Comparison of ENCODE assay signal across 11 mouse cellular contexts in genomic region chr16:92288778-92289177, GRCm38 (mm10). TPM values are rescaled to one million over a fixed set of nuclear protein-coding genes. Genes with fewer than 3 reads are reported as not detected.
DNase-seq lines count a peak whose midpoint lies in the region; ATAC-seq lines count a peak whose summit lies in the region.
"Had no signal": no experiment of that assay in that cellular context is flagged by ENCODE, and none has a peak within 500 bp of the region (broad histone marks: within the 10 kb centered on the region; RNA-seq: fewer than 3 reads in every experiment).

No protein-coding gene starts in this region.

- H3K4me2 ChIP-seq in kidney, embryonic 16.5 days (replicated peaks; ENCODE audit: low read depth, low read length): no peak overlapping the region
- H3K4me2 ChIP-seq: limb, embryonic 15.5 days; neural tube, embryonic 12.5 days had no signal

- no peaks in the 10 kb centered on the region for H3K9me3 ChIP-seq in kidney, embryonic 16.5 days (ENCODE audit: low read length)
- H3K9me3 ChIP-seq: limb, embryonic 15.5 days; neural tube, embryonic 12.5 days had no signal

- no peaks in the 10 kb centered on the region for H3K27me3 ChIP-seq in kidney, embryonic 16.5 days (ENCODE audit: insufficient read depth, low read length)
- H3K27me3 ChIP-seq: limb, embryonic 15.5 days; neural tube, embryonic 12.5 days had no signal

- H3K9ac ChIP-seq in kidney, embryonic 16.5 days (replicated peaks; ENCODE audit: low read length): no peak overlapping the region
- H3K9ac ChIP-seq: limb, embryonic 15.5 days; neural tube, embryonic 12.5 days had no signal

- peak; percentile 62 to 64 for DNase-seq in cerebellum, postnatal 10 days
- no peak for DNase-seq in cerebellum, adult 18-20 months
- peak; percentile 23 for DNase-seq in kidney, adult 8-10 months
- DNase-seq in right cerebral cortex, postnatal 10 days (ENCODE audit: low spot score in 2 of 2): peak; percentile 55 to 70
- DNase-seq in right cerebral cortex, postnatal 25 days: no peak
- DNase-seq in T-cell, adult 2 months (ENCODE audit: low spot score): no peak
- DNase-seq in ovary, postnatal 14 days (ENCODE audit: low spot score): no peak
- DNase-seq: thymus, postnatal 36 days had no signal

- no peaks in the 10 kb centered on the region for H3K36me3 ChIP-seq in kidney, embryonic 16.5 days (ENCODE audit: insufficient read depth, low read length)
- H3K36me3 ChIP-seq: limb, embryonic 15.5 days; neural tube, embryonic 12.5 days had no signal

- WGBS in kidney, embryonic 16.5 days: 74% methylated on average over 9 of the region's 9 CpGs

- H3K4me3 ChIP-seq in kidney, embryonic 16.5 days (ENCODE audit: low read length): no peak overlapping the region
- H3K4me3 ChIP-seq: limb, embryonic 15.5 days; neural tube, embryonic 12.5 days had no signal

- no peak overlapping the region for H3K27ac ChIP-seq in kidney, embryonic 16.5 days (ENCODE audit: low read length)
- H3K27ac ChIP-seq: limb, embryonic 15.5 days; neural tube, embryonic 12.5 days had no signal

- no peaks in the 10 kb centered on the region for H3K4me1 ChIP-seq in kidney, embryonic 16.5 days (ENCODE audit: insufficient read depth, low read length)
- H3K4me1 ChIP-seq: neural tube, embryonic 12.5 days had no signal

- ATAC-seq in kidney, embryonic 16.5 days (ENCODE audit: low FRiP score, low TSS enrichment): no peak

RNA-seq across cellular contexts. Expression of gene Kcne2, which starts 3.4 kb away (rescaled TPM):
- 0.21 TPM in 1 of 2 replicates, not detected in the other for polyA plus RNA-seq in kidney, embryonic 16.5 days (2015; fragmentation: Nextera tagmentation; extraction: Ambion mirVana)

RNA-seq across cellular contexts. Expression of gene Smim11, which starts 12.3 kb away (rescaled TPM):
- polyA plus RNA-seq in kidney, embryonic 16.5 days (2015; fragmentation: Nextera tagmentation; extraction: Ambion mirVana): 101 and 110 TPM in 2 replicates

RNA-seq across cellular contexts. Expression of gene Fam243, which starts 32.5 kb away (rescaled TPM):
- polyA plus RNA-seq in kidney, embryonic 16.5 days (2015; fragmentation: Nextera tagmentation; extraction: Ambion mirVana): 0.07 TPM in 1 of 2 replicates, not detected in the other
- polyA plus RNA-seq: limb, embryonic 15.5 days; neural tube, embryonic 12.5 days had no signal

Comparison
In these comparisons a context has a peak if more than half of its experiments do, and no peak if none do; other contexts are left out.
1. DNase-seq: peak in cerebellum, postnatal 10 days (2 of 2), kidney, adult 8-10 months (2 of 2) and right cerebral cortex, postnatal 10 days (2 of 2); none in cerebellum, adult 18-20 months (0 of 2), right cerebral cortex, postnatal 25 days (single experiment), T-cell, adult 2 months (single experiment) and ovary, postnatal 14 days (single experiment).